Mouse (Mus musculus): ENCODE measurements around the gene Kctd11.

GRCm38 (mm10) chr11:69837604-69837951, 43.6 kb downstream of the Kctd11 start, which contains the start of gene Nlgn2:
- TF ChIP-seq ZC3H11A (IDR thresholded peaks at IDR 0.05; ENCODE audit: borderline replicate concordance, low read depth, low read length) (no peak), HCFC1 (IDR thresholded peaks at IDR 0.05; ENCODE audit: borderline replicate concordance, insufficient read depth, low read length) (no peak), MAFK (IDR thresholded peaks at IDR 0.05; ENCODE audit: insufficient read depth, low read depth, low read length) (no peak), CHD2 (IDR thresholded peaks at IDR 0.05; ENCODE audit: low read depth, low read length) (no peak), ZNF384 (IDR thresholded peaks at IDR 0.05; ENCODE audit: low read depth, low read length) (no peak)

Measured in ES-E14 (cell line).